Mouse (Mus musculus) heart, embryonic 15.5 days (tissue): ENCODE data around the gene Sc5d. TPM values are rescaled to one million over a fixed set of nuclear protein-coding genes. Genes with fewer than 3 reads are reported as not detected.

Experiments used
- ATAC-seq: fragments of 200-750 bp; cut with Nextera tagmentation; replicated peaks from 2 replicates; pipeline ENCODE4 v1.8.0; 2017; ENCODE audit warnings: low read depth, moderate TSS enrichment; ENCODE audit not compliant: insufficient number of reproducible peaks, insufficient read depth, low FRiP score
- H3K27ac ChIP-seq: fragments of 300-500 bp; sonication (generic); 2 replicates; pipeline ENCODE4 v1.5.1; 2015; ENCODE audit warnings: mild to moderate bottlenecking, inconsistent platforms
- H3K27me3 ChIP-seq: fragments of 300-500 bp; sonication (generic); 2 replicates; pipeline ENCODE4 v1.6.1; 2015; ENCODE audit warnings: inconsistent platforms
- H3K36me3 ChIP-seq: fragments of 300-500 bp; sonication (generic); 2 replicates; pipeline ENCODE4 v1.6.1; 2015; ENCODE audit warnings: mild to moderate bottlenecking, inconsistent platforms
- H3K4me1 ChIP-seq: fragments of 300-500 bp; sonication (generic); replicated peaks from 2 replicates; pipeline ENCODE4 v1.6.1; 2015; ENCODE audit warnings: inconsistent platforms
- H3K4me2 ChIP-seq: fragments of 300-500 bp; sonication (generic); 2 replicates; pipeline ENCODE4 v1.6.1; 2015; ENCODE audit warnings: inconsistent platforms, mild to moderate bottlenecking, moderate library complexity
- H3K4me3 ChIP-seq: fragments of 300-500 bp; sonication (generic); 2 replicates; pipeline ENCODE4 v1.5.1; 2015; ENCODE audit warnings: mild to moderate bottlenecking, inconsistent platforms
- H3K9ac ChIP-seq: fragments of 300-500 bp; sonication (generic); 2 replicates; pipeline ENCODE4 v1.6.1; 2015; ENCODE audit warnings: mild to moderate bottlenecking, inconsistent platforms
- H3K9me3 ChIP-seq: fragments of 300-500 bp; sonication (generic); replicated peaks from 2 replicates; pipeline ENCODE4 v1.6.1; 2016; ENCODE audit warnings: inconsistent platforms
- WGBS: fragments of 180-500 bp; shearing (Covaris S2); methylation state at CpG from one replicate; pipeline ENCODE4 v1.1.7; 2015; ENCODE audit warnings: mixed read lengths; 5-methylcytosine and 5-hydroxymethylcytosine counted together
- polyA plus RNA-seq: library from polyadenylated mRNA; unstranded; fragments of >200 nt; fragmentation: Nextera tagmentation; extraction: Ambion mirVana; gene quantifications from 2 replicates; pipeline ENCODE4 v1.2.1, GENCODE M21; 2015

The Sc5d gene
- polyA plus RNA-seq, 1 experiment from 2014 or later: 18.5 TPM

DNA sequence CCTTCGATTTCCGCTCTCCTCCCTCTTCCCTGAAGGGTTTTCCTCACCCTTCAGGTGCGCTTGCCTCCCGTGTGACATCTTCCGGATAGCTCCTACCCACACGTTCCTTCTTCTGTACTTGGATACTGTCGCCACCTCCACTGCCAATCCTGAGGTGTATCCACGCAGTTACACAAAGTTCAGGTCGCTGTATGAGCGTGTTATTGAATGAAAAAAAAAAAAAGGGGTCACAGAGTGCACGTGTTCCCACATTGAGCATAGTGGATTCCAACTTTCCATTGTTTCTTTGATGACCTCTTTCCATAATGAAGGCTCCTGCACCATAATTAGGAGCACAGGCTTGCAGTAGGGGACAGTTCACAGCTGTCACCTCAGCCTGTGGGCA, 11.7 kb upstream of the Sc5d start:
- Histone ChIP-seq H3K4me2 (no peak overlapping the region), H3K4me1 (no peaks in the 10 kb centered on the region), H3K27me3 (no peaks in the 10 kb centered on the region), H3K36me3 (no peaks in the 10 kb centered on the region), H3K4me3 (no peak overlapping the region), H3K9ac (no peak overlapping the region), H3K9me3 (no peaks in the 10 kb centered on the region), H3K27ac (no peak overlapping the region)
- no peak for ATAC-seq
- WGBS: 55% methylated on average over 11 of the region's 11 CpGs

DNA sequence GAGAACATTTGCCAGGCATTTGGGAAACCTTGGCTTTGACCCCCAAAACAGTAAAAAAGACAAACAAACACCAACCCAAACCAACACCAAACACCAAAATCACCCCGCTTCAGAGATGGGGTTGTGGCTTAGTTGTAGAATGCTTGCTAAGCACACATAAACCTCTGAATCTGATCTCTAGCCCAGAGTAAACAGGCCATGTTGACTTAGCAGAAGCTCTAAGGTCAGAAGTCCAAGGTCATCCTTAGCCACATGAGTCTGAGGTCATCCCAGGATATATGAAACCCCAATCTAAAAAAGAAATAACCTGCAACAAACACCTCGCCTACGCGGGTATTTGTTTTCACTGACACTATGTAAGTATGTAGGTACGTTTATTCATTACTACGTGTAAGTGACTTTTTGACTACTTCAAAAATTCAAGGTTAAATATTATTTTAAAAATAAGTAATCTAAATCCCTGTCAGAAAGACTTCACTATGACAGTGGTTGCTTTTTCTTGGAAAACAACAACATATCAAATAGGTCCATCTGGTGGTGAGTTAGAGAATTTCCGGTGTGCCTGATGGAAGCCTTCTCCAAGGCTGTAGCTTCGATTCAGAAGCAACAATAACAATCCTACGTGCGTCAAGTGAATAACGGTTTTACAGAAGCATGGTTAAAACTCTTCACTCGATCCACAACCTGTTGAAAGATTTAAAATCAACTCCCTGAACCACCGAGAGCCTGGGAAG, 11.1 kb upstream of the Sc5d start:
- ATAC-seq: no peak
- Histone ChIP-seq H3K9me3 (no peaks in the 10 kb centered on the region), H3K36me3 (no peaks in the 10 kb centered on the region), H3K4me2 (no peak overlapping the region), H3K9ac (no peak overlapping the region), H3K4me1 (no peaks in the 10 kb centered on the region), H3K27me3 (no peaks in the 10 kb centered on the region), H3K27ac (no peak overlapping the region), H3K4me3 (no peak overlapping the region)
- 52% methylated on average over 13 of the region's 13 CpGs for WGBS

DNA sequence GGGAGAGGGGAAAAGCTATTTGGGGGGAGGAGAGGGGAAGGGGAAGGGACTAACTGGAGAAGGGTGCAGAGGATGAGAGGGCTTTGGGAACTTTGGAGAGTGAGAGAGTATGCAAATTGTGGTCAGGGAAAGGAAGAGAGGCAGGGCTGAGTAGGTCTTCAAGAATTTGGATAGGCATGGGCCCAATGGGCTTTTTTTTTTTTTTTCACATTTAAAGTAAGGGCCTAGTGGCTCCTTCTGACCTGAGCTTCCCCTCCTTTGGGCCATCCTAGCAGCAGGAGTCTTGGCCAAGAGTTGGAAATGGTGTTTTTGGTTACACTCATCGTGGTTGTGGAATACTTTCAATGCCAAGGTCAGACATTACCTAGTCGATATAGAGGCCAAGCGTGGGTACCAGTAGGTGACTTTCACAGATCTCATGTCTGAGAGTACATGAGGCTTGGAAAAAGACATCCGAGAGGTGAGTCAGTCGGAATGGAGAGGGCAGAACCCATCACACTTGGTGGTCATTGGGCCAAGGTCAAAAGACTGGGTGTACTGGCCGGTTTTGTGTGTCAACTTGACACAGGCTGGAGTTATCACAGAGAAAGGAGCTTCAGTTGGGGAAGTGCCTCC, 9.7 kb upstream of the Sc5d start:
- WGBS: 85% methylated on average over 6 of the region's 6 CpGs
- no peak overlapping the region for H3K9ac ChIP-seq
- no peak overlapping the region for H3K4me3 ChIP-seq
- no peak overlapping the region for H3K4me2 ChIP-seq
- no peaks in the 10 kb centered on the region for H3K27me3 ChIP-seq
- ATAC-seq: no peak
- H3K9me3 ChIP-seq: no peaks in the 10 kb centered on the region
- H3K27ac ChIP-seq: no peak overlapping the region
- H3K4me1 ChIP-seq: no peaks in the 10 kb centered on the region
- no peaks in the 10 kb centered on the region for H3K36me3 ChIP-seq

DNA sequence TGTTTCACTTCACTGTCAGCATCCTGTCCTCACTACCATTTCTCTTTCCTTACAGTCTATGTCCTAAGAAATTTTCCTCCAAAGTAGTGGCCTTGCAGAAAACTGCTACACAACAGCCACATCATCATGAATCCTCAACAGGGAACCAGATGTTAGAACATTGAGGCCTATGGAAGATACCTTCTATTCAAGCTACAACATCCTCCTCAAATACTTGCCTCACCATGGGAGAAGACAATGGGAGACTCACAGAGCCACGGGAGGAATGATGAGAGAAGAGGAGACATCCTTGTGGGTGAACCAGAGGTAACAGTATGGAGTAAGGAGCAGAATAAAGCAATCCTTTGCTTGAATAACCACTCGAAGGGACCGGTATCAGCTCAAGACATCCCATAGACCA, 9.1 kb upstream of the Sc5d start:
- Histone ChIP-seq H3K36me3 (no peaks in the 10 kb centered on the region), H3K9me3 (no peaks in the 10 kb centered on the region), H3K4me2 (no peak overlapping the region), H3K4me1 (no peaks in the 10 kb centered on the region), H3K27ac (no peak overlapping the region), H3K27me3 (no peaks in the 10 kb centered on the region), H3K4me3 (no peak overlapping the region), H3K9ac (no peak overlapping the region)
- ATAC-seq: no peak
- 72% methylated on average over 3 of the region's 3 CpGs for WGBS

DNA sequence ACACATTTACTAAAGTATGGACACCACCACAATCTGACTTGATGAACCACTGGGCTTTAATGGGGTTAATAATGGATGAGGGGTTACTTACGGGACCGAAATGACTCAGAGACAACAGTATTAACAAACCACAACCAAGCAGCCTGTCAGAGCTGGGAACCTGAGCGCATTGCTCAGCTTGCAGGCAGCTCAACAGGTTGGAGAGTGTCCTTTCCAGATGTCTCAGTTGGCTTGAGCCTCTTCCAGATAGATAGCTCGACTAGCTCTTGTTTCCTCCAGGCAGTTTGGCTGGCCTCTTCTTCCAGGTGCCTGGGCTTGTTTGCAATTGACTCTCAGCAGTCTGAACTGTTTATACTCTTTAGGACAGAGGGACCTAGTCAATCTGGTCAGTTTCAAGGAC, 8.6 kb upstream of the Sc5d start:
- H3K36me3 ChIP-seq: no peaks in the 10 kb centered on the region
- whole genome bisulfite sequencing: 53% methylated on average over 4 of the region's 4 CpGs
- H3K4me2 ChIP-seq: no peak overlapping the region
- no peak overlapping the region for H3K27ac ChIP-seq
- no peaks in the 10 kb centered on the region for H3K4me1 ChIP-seq
- no peak overlapping the region for H3K9ac ChIP-seq
- no peak for ATAC-seq
- H3K4me3 ChIP-seq: no peak overlapping the region
- no peaks in the 10 kb centered on the region for H3K9me3 ChIP-seq
- H3K27me3 ChIP-seq: no peaks in the 10 kb centered on the region

DNA sequence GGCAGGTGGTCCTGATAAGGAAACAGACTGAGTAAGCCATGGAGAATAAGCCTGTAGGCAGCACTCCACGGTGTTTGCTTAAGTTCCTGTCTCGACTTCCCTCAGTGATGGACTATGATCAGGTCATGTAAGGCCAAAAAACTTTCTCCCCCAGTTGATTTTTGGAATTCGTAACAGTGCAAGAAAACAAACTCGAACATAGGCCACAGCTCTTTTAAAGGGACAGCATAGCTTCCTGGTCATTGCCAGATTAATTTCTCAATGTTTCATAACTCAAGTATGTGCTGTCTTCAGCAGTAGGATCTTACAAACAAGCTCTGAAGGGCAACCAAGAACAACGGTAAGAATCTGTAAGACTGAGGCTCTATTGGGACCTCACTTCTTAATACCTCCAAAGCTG, 7.4 kb upstream of the Sc5d start:
- 68% methylated on average over 5 of the region's 5 CpGs for WGBS
- Histone ChIP-seq H3K27ac (no peak overlapping the region), H3K27me3 (no peaks in the 10 kb centered on the region), H3K9me3 (no peaks in the 10 kb centered on the region), H3K36me3 (no peaks in the 10 kb centered on the region), H3K4me2 (no peak overlapping the region), H3K9ac (no peak overlapping the region), H3K4me3 (no peak overlapping the region), H3K4me1 (no peaks in the 10 kb centered on the region)
- ATAC-seq: no peak

DNA sequence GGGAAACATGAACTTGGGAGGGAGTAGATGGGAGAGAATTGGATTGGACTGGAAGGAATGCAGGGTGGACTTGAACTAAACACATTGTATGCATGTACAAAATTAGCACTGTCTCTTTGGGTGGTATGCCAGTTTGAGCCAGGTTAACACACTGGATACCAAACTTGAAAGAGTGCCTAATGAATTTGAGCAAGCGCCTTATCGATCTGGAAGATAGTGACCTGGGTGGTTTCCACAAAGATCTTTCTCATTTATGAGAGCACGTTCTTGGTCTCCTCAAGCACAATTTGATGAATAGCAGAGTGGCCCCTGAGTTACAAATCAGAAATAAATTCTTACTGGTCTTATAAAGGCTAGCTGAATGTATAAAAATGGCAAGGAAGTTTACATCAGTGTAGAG, 6.6 kb upstream of the Sc5d start:
- no peaks in the 10 kb centered on the region for H3K9me3 ChIP-seq
- 93% methylated on average over 3 of the region's 3 CpGs for WGBS

DNA sequence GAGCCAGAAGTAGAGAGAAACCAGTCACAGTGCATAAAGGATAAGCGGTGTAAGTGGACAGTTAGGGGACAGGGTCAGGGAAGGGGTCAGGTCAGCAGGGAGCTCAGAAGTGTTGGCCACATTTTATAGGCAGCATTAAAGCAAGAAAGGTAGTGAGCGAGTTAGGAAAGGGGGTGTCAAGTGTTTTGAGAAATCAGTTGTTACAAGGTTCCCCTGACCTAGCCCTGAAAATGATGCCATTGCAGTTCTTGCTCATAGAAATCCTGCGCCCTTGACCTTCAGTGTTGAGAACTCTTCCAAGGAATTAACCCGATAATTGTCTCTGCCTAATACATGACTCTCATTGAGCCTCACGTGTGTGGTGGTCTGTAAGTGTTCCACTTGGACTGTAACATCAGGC, 6.0 kb upstream of the Sc5d start:
- Histone ChIP-seq H3K36me3 (no peaks in the 10 kb centered on the region), H3K4me2 (no peak overlapping the region), H3K4me1 (no peaks in the 10 kb centered on the region), H3K27ac (no peak overlapping the region), H3K27me3 (no peaks in the 10 kb centered on the region), H3K9ac (no peak overlapping the region), H3K9me3 (no peaks in the 10 kb centered on the region), H3K4me3 (no peak overlapping the region)
- no peak for ATAC-seq
- 79% methylated on average over 5 of the region's 5 CpGs for WGBS

More for the DNA sequence above, 6.6 kb upstream of the Sc5d start:
- Histone ChIP-seq H3K27me3 (no peaks in the 10 kb centered on the region), H3K4me3 (no peak overlapping the region), H3K9ac (no peak overlapping the region), H3K4me1 (no peaks in the 10 kb centered on the region), H3K27ac (no peak overlapping the region), H3K36me3 (no peaks in the 10 kb centered on the region), H3K4me2 (no peak overlapping the region)
- ATAC-seq: no peak

DNA sequence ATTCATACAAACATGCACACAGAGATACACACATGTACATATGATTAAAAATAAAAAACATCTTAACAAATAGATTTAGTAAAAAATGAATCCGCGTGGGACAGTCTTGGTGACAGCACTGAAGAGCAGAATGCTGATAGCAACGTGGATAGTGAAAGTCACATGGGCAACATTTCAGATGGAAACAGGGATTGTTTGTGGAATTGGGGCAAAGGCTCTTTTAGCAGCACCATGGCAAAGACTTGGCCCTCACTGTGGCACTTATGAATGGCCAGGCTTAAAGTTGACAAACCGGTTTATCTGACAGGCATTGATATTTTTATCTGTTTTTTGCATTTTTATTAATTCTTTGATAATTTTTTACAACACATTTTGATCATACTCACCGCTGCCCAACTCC, 4.3 kb upstream of the Sc5d start:
- no peak for ATAC-seq
- Histone ChIP-seq H3K36me3 (no peaks in the 10 kb centered on the region), H3K27ac (no peak overlapping the region), H3K27me3 (no peaks in the 10 kb centered on the region), H3K4me2 (no peak overlapping the region), H3K9me3 (no peaks in the 10 kb centered on the region), H3K4me3 (no peak overlapping the region), H3K9ac (no peak overlapping the region), H3K4me1 (peaks cover 6% of the 10 kb centered on the region; the same call in 1 of the 2 replicates)
- WGBS: 75% methylated on average over 5 of the region's 5 CpGs

DNA sequence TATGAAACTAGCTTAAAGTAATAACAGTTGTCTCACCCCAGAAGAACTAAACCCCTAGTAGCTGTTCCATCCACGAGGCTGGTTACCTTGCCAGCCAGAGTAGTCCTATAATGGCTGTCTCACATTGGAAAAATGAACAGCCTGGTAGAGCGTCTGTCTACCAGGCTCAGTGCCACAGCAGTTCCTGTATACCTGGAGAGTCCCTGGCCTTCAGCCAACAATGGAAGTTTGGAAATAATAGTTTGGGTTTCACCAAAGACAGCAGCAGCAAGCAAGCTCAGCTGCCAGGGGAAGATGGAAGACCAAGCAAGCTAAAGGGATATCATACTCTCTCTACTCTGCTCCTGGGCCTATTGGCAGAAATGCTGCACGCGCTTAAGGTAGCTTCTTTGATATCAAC, 1.3 kb upstream of the Sc5d start:
- no peaks in the 10 kb centered on the region for H3K27me3 ChIP-seq
- 0 out of 2 replicates have a peak, but pooled peaks cover 3% of the 10 kb centered on the region for H3K36me3 ChIP-seq
- no peak overlapping the region for H3K27ac ChIP-seq
- H3K4me3 ChIP-seq: no peak overlapping the region
- 82% methylated on average over 4 of the region's 4 CpGs for WGBS
- no peak overlapping the region for H3K4me2 ChIP-seq
- ATAC-seq: no peak
- no peaks in the 10 kb centered on the region for H3K9me3 ChIP-seq
- no peak overlapping the region for H3K9ac ChIP-seq
- H3K4me1 ChIP-seq: peaks cover 9% of the 10 kb centered on the region

DNA sequence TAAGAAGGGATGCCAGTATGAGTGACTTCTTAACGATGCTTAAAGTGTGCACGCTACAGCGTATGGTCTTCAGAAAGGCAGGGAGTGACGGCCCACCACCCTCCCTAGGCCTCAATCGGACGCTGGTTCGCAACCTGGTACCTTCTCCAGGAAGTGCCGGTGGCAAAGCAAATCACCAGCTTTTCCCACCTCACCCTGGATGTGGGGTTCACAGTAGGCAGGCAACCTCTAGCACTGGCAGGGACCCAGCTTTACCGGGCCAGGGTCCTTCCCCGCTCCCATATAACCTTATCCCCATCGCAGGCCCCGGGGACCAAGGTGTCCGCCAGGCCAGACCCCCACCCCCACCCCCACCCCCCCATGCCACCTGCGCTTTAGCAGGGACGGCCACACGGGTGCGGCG, 346 bp downstream of the Sc5d start:
- no peaks in the 10 kb centered on the region for H3K27me3 ChIP-seq
- H3K4me3 ChIP-seq: peak overlapping the region; percentile 78
- H3K36me3 ChIP-seq: peaks cover 9% of the 10 kb centered on the region
- peak overlapping the region; percentile 90 for H3K4me2 ChIP-seq
- H3K9ac ChIP-seq: peak overlapping the region; percentile 76
- WGBS: under 1% methylated on average over 18 of the region's 18 CpGs
- peaks cover 9% of the 10 kb centered on the region for H3K4me1 ChIP-seq
- no peaks in the 10 kb centered on the region for H3K9me3 ChIP-seq
- ATAC-seq: peak; percentile 44
- peak overlapping the region; percentile 60; the same call in 1 of the 2 replicates for H3K27ac ChIP-seq

DNA sequence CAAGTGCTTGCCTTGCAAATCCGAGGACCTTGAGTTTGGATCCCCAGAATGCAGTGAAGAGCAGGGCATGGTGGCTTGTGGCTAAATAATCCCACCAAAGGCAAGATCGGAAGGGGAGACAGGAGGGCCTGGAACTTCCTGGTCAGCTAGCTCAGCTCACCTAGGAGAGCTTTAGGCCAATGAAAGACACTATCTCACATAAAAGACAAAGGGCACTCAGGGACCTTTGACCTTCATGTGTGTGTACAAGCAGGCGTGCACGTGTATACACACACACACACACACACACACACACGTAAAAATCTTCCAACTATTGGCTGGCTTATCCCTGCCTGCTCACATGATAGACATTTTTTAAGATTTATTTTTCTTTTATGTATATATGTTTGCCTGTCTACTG, 3.6 kb downstream of the Sc5d start:
- WGBS: 89% methylated on average over 5 of the region's 5 CpGs
- Histone ChIP-seq H3K4me1 (peaks cover 9% of the 10 kb centered on the region), H3K36me3 (peaks cover 37% of the 10 kb centered on the region), H3K9me3 (no peaks in the 10 kb centered on the region), H3K27ac (no peak overlapping the region), H3K4me3 (no peak overlapping the region), H3K9ac (no peak overlapping the region), H3K27me3 (no peaks in the 10 kb centered on the region), H3K4me2 (no peak overlapping the region)
- ATAC-seq: no peak
